Mouse (Mus musculus): Measurements from ENCODE around the gene Ncor2. TPM values are rescaled to one million over a fixed set of nuclear protein-coding genes. Genes with fewer than 3 reads are reported as not detected.

Ncor2 gene
- total RNA-seq, 1 experiment, result 19.9 TPM

- Histone ChIP-seq H3K9me3 (ENCODE audit: control insufficient read depth, insufficient read depth, low read depth, low read length) (no peaks in the 10 kb centered on the region), H3K4me1 (ENCODE audit: control insufficient read depth in 2 of 2, insufficient read depth in 2 of 2, low read length in 2 of 2, poor library complexity in 1 of 2) (peaks cover 5 to 42% of the 10 kb centered on the region in 2 experiments), H3K4me3 (ENCODE audit: insufficient read depth in 1 of 2, low read depth in 1 of 2, low read length in 2 of 2, poor library complexity in 1 of 2, severe bottlenecking in 1 of 2) (peak overlapping the region; percentile 42 to 46; a peak in 3 of 4 replicates), H3K9ac (ENCODE audit: insufficient read depth, low read depth, low read length, poor library complexity, severe bottlenecking) (peak overlapping the region; percentile 33; the same call in 1 of the 2 replicates), H3K36me3 (ENCODE audit: control insufficient read depth, insufficient read depth, low read length, poor library complexity, severe bottlenecking) (peaks cover 10% of the 10 kb centered on the region; the same call in 1 of the 2 replicates), H3K27ac (ENCODE audit: insufficient read depth, low read depth, low read length, poor library complexity, severe bottlenecking) (no peak overlapping the region)
- in situ Hi-C loops (cut with MboI; ENCODE audit: low sequenced_read_pairs in 2 of 2, unreplicated experiment in 2 of 2), result no loop called here
- no peak for DNase-seq (ENCODE audit: low read depth, low spot score)
- no peak for TF ChIP-seq MAFK (IDR thresholded peaks at IDR 0.05; ENCODE audit: insufficient read depth, low read depth, low read length)
- TF ChIP-seq HCFC1 (IDR thresholded peaks at IDR 0.05; ENCODE audit: borderline replicate concordance, insufficient read depth, low read length), result no peak
- no peak for TF ChIP-seq ZNF384 (IDR thresholded peaks at IDR 0.05; ENCODE audit: low read depth, low read length)
- TF ChIP-seq CHD2 (IDR thresholded peaks at IDR 0.05; ENCODE audit: low read depth, low read length), result no peak
- no peak for TF ChIP-seq ZC3H11A (IDR thresholded peaks at IDR 0.05; ENCODE audit: borderline replicate concordance, low read depth, low read length)
Observed at GRCm38 (mm10) chr5:125058267-125058668, 120.8 kb downstream of the Ncor2 start.

- TF ChIP-seq ZC3H11A (IDR thresholded peaks at IDR 0.05; ENCODE audit: borderline replicate concordance, low read depth, low read length), result no peak
- TF ChIP-seq CHD2 (IDR thresholded peaks at IDR 0.05; ENCODE audit: low read depth, low read length), result no peak
- no peak for TF ChIP-seq ZNF384 (IDR thresholded peaks at IDR 0.05; ENCODE audit: low read depth, low read length)
- TF ChIP-seq HCFC1 (IDR thresholded peaks at IDR 0.05; ENCODE audit: borderline replicate concordance, insufficient read depth, low read length), result no peak
- TF ChIP-seq MAFK (IDR thresholded peaks at IDR 0.05; ENCODE audit: insufficient read depth, low read depth, low read length), result no peak
- H3K27ac ChIP-seq (ENCODE audit: insufficient read depth, low read depth, low read length, poor library complexity, severe bottlenecking), result no peak overlapping the region
- no peak for DNase-seq (ENCODE audit: low read depth, low spot score)
- in situ Hi-C loops (cut with MboI; ENCODE audit: low sequenced_read_pairs in 2 of 2, unreplicated experiment in 2 of 2), result no loop called here
- peaks cover 5 to 43% of the 10 kb centered on the region in 2 experiments for H3K4me1 ChIP-seq (ENCODE audit: control insufficient read depth in 2 of 2, insufficient read depth in 2 of 2, low read length in 2 of 2, poor library complexity in 1 of 2)
- H3K9ac ChIP-seq (ENCODE audit: insufficient read depth, low read depth, low read length, poor library complexity, severe bottlenecking), result peak overlapping the region; percentile 33; the same call in 1 of the 2 replicates
- H3K4me3 ChIP-seq (ENCODE audit: insufficient read depth in 1 of 2, low read depth in 1 of 2, low read length in 2 of 2, poor library complexity in 1 of 2, severe bottlenecking in 1 of 2), result peak overlapping the region; percentile 42 to 46; a peak in 3 of 4 replicates
- no peaks in the 10 kb centered on the region for H3K9me3 ChIP-seq (ENCODE audit: control insufficient read depth, insufficient read depth, low read depth, low read length)
- peaks cover 10% of the 10 kb centered on the region; the same call in 1 of the 2 replicates for H3K36me3 ChIP-seq (ENCODE audit: control insufficient read depth, insufficient read depth, low read length, poor library complexity, severe bottlenecking)
Observed at GRCm38 (mm10) chr5:125057555-125058266, 121.3 kb downstream of the Ncor2 start.

- no peak overlapping the region for H3K9ac ChIP-seq (ENCODE audit: insufficient read depth, low read depth, low read length, poor library complexity, severe bottlenecking)
- in situ Hi-C loops (cut with MboI; ENCODE audit: low sequenced_read_pairs in 2 of 2, unreplicated experiment in 2 of 2), result no loop called here
- DNase-seq (ENCODE audit: low read depth, low spot score), result no peak
- TF ChIP-seq MAFK (IDR thresholded peaks at IDR 0.05; ENCODE audit: insufficient read depth, low read depth, low read length), result no peak
- no peak for TF ChIP-seq HCFC1 (IDR thresholded peaks at IDR 0.05; ENCODE audit: borderline replicate concordance, insufficient read depth, low read length)
- peaks cover 15% of the 10 kb centered on the region; the same call in 1 of the 2 replicates for H3K36me3 ChIP-seq (ENCODE audit: control insufficient read depth, insufficient read depth, low read length, poor library complexity, severe bottlenecking)
- H3K27ac ChIP-seq (ENCODE audit: insufficient read depth, low read depth, low read length, poor library complexity, severe bottlenecking), result no peak overlapping the region
- no peak overlapping the region for H3K4me3 ChIP-seq (ENCODE audit: insufficient read depth in 1 of 2, low read depth in 1 of 2, low read length in 2 of 2, poor library complexity in 1 of 2, severe bottlenecking in 1 of 2)
- H3K9me3 ChIP-seq (ENCODE audit: control insufficient read depth, insufficient read depth, low read depth, low read length), result no peaks in the 10 kb centered on the region
- H3K4me1 ChIP-seq (ENCODE audit: control insufficient read depth in 2 of 2, insufficient read depth in 2 of 2, low read length in 2 of 2, poor library complexity in 1 of 2), result peaks cover 5 to 43% of the 10 kb centered on the region in 2 experiments
Observed at GRCm38 (mm10) chr5:125056696-125057554, 122.1 kb downstream of the Ncor2 start.

- H3K9ac ChIP-seq (ENCODE audit: insufficient read depth, low read depth, low read length, poor library complexity, severe bottlenecking), result no peak overlapping the region
- peaks cover 15% of the 10 kb centered on the region; the same call in 1 of the 2 replicates for H3K36me3 ChIP-seq (ENCODE audit: control insufficient read depth, insufficient read depth, low read length, poor library complexity, severe bottlenecking)
- no peak overlapping the region for H3K27ac ChIP-seq (ENCODE audit: insufficient read depth, low read depth, low read length, poor library complexity, severe bottlenecking)
- H3K4me1 ChIP-seq (ENCODE audit: control insufficient read depth in 2 of 2, insufficient read depth in 2 of 2, low read length in 2 of 2, poor library complexity in 1 of 2), result peaks cover 5 to 43% of the 10 kb centered on the region in 2 experiments
- no peaks in the 10 kb centered on the region for H3K9me3 ChIP-seq (ENCODE audit: control insufficient read depth, insufficient read depth, low read depth, low read length)
- in situ Hi-C loops (cut with MboI; ENCODE audit: low sequenced_read_pairs in 2 of 2, unreplicated experiment in 2 of 2), result no loop called here
- DNase-seq (ENCODE audit: low read depth, low spot score), result no peak
- no peak for TF ChIP-seq MAFK (IDR thresholded peaks at IDR 0.05; ENCODE audit: insufficient read depth, low read depth, low read length)
- no peak for TF ChIP-seq HCFC1 (IDR thresholded peaks at IDR 0.05; ENCODE audit: borderline replicate concordance, insufficient read depth, low read length)
- TF ChIP-seq ZNF384 (IDR thresholded peaks at IDR 0.05; ENCODE audit: low read depth, low read length), result no peak
- no peak for TF ChIP-seq CHD2 (IDR thresholded peaks at IDR 0.05; ENCODE audit: low read depth, low read length)
- no peak for TF ChIP-seq ZC3H11A (IDR thresholded peaks at IDR 0.05; ENCODE audit: borderline replicate concordance, low read depth, low read length)
- H3K4me3 ChIP-seq (ENCODE audit: insufficient read depth in 1 of 2, low read depth in 1 of 2, low read length in 2 of 2, poor library complexity in 1 of 2, severe bottlenecking in 1 of 2), result no peak overlapping the region
Observed at GRCm38 (mm10) chr5:125056331-125056695, 122.7 kb downstream of the Ncor2 start.
